Mouse (Mus musculus): ENCODE data around the gene Ncstn.

DNA sequence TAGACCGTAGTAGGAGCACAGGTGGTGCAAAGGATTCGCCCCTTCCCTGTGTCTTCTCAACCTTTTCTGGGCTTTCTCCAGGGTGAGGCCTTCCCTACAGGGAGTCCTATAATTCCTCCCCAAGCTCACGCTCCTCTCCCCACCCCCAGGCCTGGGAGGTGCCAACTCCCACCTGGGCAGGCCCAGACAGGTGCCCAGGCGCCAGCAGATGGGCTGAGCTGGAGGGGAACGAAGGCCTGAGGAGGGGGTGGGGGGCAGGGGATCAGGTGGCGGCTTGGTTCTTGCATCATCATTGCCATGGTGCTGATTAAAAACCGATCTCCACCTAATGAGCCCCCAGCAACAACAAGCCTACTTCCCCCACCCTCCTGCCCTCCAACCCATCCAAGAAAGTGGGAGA is 23.7 kb downstream of the Ncstn start:
- no peak for TF ChIP-seq EP300 (IDR thresholded peaks at IDR 0.05; ENCODE audit: low read depth)
- TF ChIP-seq CTCF (IDR thresholded peaks at IDR 0.05; ENCODE audit: low read depth), result no peak

Data from liver, embryonic 14.5 days (tissue).